In the genomic region with DNA sequence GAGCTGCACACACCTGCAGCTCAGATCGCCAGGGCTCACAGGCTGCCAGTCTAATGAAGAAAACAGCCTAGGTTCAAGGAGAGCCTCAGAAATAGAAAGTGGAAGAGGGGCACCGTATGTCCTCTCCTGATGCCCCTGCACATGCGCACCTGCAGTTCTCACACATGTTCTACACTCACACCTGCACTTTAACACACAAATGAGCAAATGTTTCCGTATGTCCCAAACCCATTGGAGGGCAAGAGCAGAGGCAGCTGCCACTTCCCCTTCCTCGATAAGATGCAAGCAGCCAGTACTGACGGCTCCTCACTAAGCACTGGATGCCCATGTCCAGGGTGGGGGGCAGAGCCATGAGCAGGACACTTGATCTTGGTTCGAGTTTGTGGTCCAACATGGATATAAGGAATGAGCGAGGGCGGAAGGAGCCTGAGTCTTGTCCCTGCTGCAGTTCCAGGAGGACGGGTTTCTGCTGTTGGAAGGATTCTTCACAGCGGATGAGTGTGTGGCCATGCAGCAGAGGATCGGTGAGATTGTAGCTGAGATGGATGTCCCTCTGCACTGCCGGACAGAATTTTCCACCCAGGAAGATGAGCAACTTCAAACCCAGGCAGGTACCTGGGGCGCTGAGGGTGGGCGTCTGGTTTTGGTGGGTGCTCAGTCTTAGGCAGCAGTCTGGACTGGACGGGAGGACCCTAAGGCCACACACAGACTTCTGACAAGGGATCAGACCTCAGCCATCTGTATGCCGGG, we compare ENCODE assay signal across 12 mouse cellular contexts. TPM values are rescaled to one million over a fixed set of nuclear protein-coding genes. Genes with fewer than 3 reads are reported as not detected.
DNase-seq lines count a peak whose midpoint lies in the region; ATAC-seq and TF ChIP-seq lines count a peak whose summit lies in the region.
"Had no signal": no experiment of that assay in that cellular context is flagged by ENCODE, and none has a peak within 500 bp of the region (broad histone marks: within the 10 kb centered on the region; RNA-seq: fewer than 3 reads in every experiment).

No protein-coding gene starts in this region.

- H3K27me3 ChIP-seq in hindbrain, postnatal 0 days (ENCODE audit: insufficient read depth, low read length) = no peaks in the 10 kb centered on the region
- H3K27me3 ChIP-seq in hindbrain, embryonic 14.5 days (ENCODE audit: control insufficient read depth, insufficient read depth, low read length) = no peaks in the 10 kb centered on the region
- H3K27me3 ChIP-seq in midbrain, postnatal 0 days (ENCODE audit: insufficient read depth, low read length) = no peaks in the 10 kb centered on the region
- no peaks in the 10 kb centered on the region for H3K27me3 ChIP-seq in midbrain, embryonic 15.5 days (replicated peaks)
- no peaks in the 10 kb centered on the region for H3K27me3 ChIP-seq in heart, postnatal 0 days (ENCODE audit: control insufficient read depth, insufficient read depth, low read length)
- H3K27me3 ChIP-seq in stomach, embryonic 15.5 days (replicated peaks) = no peaks in the 10 kb centered on the region
- H3K27me3 ChIP-seq in thymus, adult 2 months (ENCODE audit: control insufficient read depth, insufficient read depth, low read length) = no peaks in the 10 kb centered on the region

- no peak for TF ChIP-seq POLR2A in thymus, adult 2 months (IDR thresholded peaks at IDR 0.05; ENCODE audit: control insufficient read depth, extremely low read depth, insufficient read depth, low read length, poor library complexity)

- no peaks in the 10 kb centered on the region for H3K9me3 ChIP-seq in hindbrain, postnatal 0 days (ENCODE audit: low read length)
- no peaks in the 10 kb centered on the region for H3K9me3 ChIP-seq in hindbrain, embryonic 14.5 days (ENCODE audit: control insufficient read depth, low read length)
- H3K9me3 ChIP-seq in midbrain, postnatal 0 days (ENCODE audit: low read length) = no peaks in the 10 kb centered on the region
- no peaks in the 10 kb centered on the region for H3K9me3 ChIP-seq in midbrain, embryonic 15.5 days
- no peaks in the 10 kb centered on the region for H3K9me3 ChIP-seq in heart, postnatal 0 days (replicated peaks; ENCODE audit: control insufficient read depth, low read length)
- no peaks in the 10 kb centered on the region for H3K9me3 ChIP-seq in stomach, embryonic 15.5 days
- H3K9me3 ChIP-seq: G1E had no signal

- peaks cover 14% of the 10 kb centered on the region for H3K4me1 ChIP-seq in hindbrain, postnatal 0 days (ENCODE audit: insufficient read depth, low read length)
- H3K4me1 ChIP-seq in hindbrain, embryonic 14.5 days (replicated peaks; ENCODE audit: control insufficient read depth, insufficient read depth, low read length) = peaks cover 17% of the 10 kb centered on the region
- peaks cover 3% of the 10 kb centered on the region; the same call in 1 of the 2 replicates for H3K4me1 ChIP-seq in midbrain, postnatal 0 days (ENCODE audit: insufficient read depth, low read length)
- peaks cover 16% of the 10 kb centered on the region for H3K4me1 ChIP-seq in midbrain, embryonic 15.5 days
- H3K4me1 ChIP-seq in heart, postnatal 0 days (ENCODE audit: control insufficient read depth, insufficient read depth) = peaks cover 35% of the 10 kb centered on the region
- H3K4me1 ChIP-seq in stomach, embryonic 15.5 days = peaks cover 32% of the 10 kb centered on the region
- peaks cover 5% of the 10 kb centered on the region; the same call in 1 of the 2 replicates for H3K4me1 ChIP-seq in thymus, adult 2 months (replicated peaks; ENCODE audit: control insufficient read depth, insufficient read depth, low read length)

- H3K4me3 ChIP-seq in hindbrain, postnatal 0 days (ENCODE audit: low read length) = no peak overlapping the region
- H3K4me3 ChIP-seq in hindbrain, embryonic 14.5 days (replicated peaks; ENCODE audit: low read length) = no peak overlapping the region
- no peak overlapping the region for H3K4me3 ChIP-seq in midbrain, postnatal 0 days (ENCODE audit: low read depth, low read length)
- no peak overlapping the region for H3K4me3 ChIP-seq in midbrain, embryonic 15.5 days
- H3K4me3 ChIP-seq in heart, postnatal 0 days (ENCODE audit: low read depth, low read length) = no peak overlapping the region
- H3K4me3 ChIP-seq in stomach, embryonic 15.5 days (replicated peaks) = no peak overlapping the region
- H3K4me3 ChIP-seq in thymus, adult 2 months (ENCODE audit: control insufficient read depth, insufficient read depth, low read length) = no peak overlapping the region

- no peak overlapping the region for H3K4me2 ChIP-seq in hindbrain, postnatal 0 days (ENCODE audit: low read depth, low read length)
- H3K4me2 ChIP-seq in hindbrain, embryonic 14.5 days (replicated peaks) = no peak overlapping the region
- no peak overlapping the region for H3K4me2 ChIP-seq in midbrain, postnatal 0 days (ENCODE audit: low read depth, low read length, poor library complexity, severe bottlenecking)
- no peak overlapping the region for H3K4me2 ChIP-seq in midbrain, embryonic 15.5 days
- no peak overlapping the region for H3K4me2 ChIP-seq in heart, postnatal 0 days (ENCODE audit: low read depth, low read length)
- 0 out of 2 replicates have a peak overlapping the region, but pooled peaks have one; percentile 9 for H3K4me2 ChIP-seq in stomach, embryonic 15.5 days

- 90% methylated on average over 17 of the region's 17 CpGs for WGBS in hindbrain, postnatal 0 days
- 92% methylated on average over 17 of the region's 17 CpGs for WGBS in hindbrain, embryonic 14.5 days
- WGBS in midbrain, postnatal 0 days = 90% methylated on average over 17 of the region's 17 CpGs
- WGBS in midbrain, embryonic 15.5 days = 92% methylated on average over 17 of the region's 17 CpGs
- WGBS in heart, postnatal 0 days = 82% methylated on average over 17 of the region's 17 CpGs
- 83% methylated on average over 17 of the region's 17 CpGs for WGBS in stomach, embryonic 15.5 days
- 74% methylated on average over 17 of the region's 17 CpGs for WGBS in thymus, adult 2 months

- no peak for TF ChIP-seq CTCF in hindbrain, postnatal 0 days (IDR thresholded peaks at IDR 0.05; ENCODE audit: low read depth)
- no peak for TF ChIP-seq CTCF in midbrain, postnatal 0 days (IDR thresholded peaks at IDR 0.05)
- no peak for TF ChIP-seq CTCF in heart, postnatal 0 days (IDR thresholded peaks at IDR 0.05; ENCODE audit: low read depth)
- no peak for TF ChIP-seq CTCF in thymus, adult 2 months (IDR thresholded peaks at IDR 0.05; ENCODE audit: borderline replicate concordance, control insufficient read depth, extremely low read depth, insufficient read depth, low read length, poor library complexity)

- no peak for DNase-seq in hindbrain, postnatal 0 days (ENCODE audit: low spot score)
- DNase-seq in hindbrain, embryonic 14.5 days (ENCODE audit: low spot score) = no peak
- DNase-seq in midbrain, postnatal 0 days (ENCODE audit: low spot score) = no peak
- no peak for DNase-seq in heart, postnatal 0 days (ENCODE audit: low spot score)
- DNase-seq in adrenal gland, postnatal 14 days = no peak
- no peak for DNase-seq in thymus, adult 2 months

- H3K27ac ChIP-seq in hindbrain, postnatal 0 days = peak overlapping the region; percentile 66
- H3K27ac ChIP-seq in hindbrain, embryonic 14.5 days = no peak overlapping the region
- 0 out of 2 replicates have a peak overlapping the region, but pooled peaks have one; percentile 14 for H3K27ac ChIP-seq in midbrain, postnatal 0 days (ENCODE audit: low read depth, low read length)
- no peak overlapping the region for H3K27ac ChIP-seq in midbrain, embryonic 15.5 days
- H3K27ac ChIP-seq in heart, postnatal 0 days (ENCODE audit: low read depth) = peak overlapping the region; percentile 64
- H3K27ac ChIP-seq in stomach, embryonic 15.5 days = peak overlapping the region; percentile 71
- no peak overlapping the region for H3K27ac ChIP-seq in thymus, adult 2 months (ENCODE audit: control insufficient read depth, insufficient read depth, low read length)
- H3K27ac ChIP-seq: liver, embryonic 14.5 days had no signal

- TF ChIP-seq EP300 in heart, postnatal 0 days (IDR thresholded peaks at IDR 0.05; ENCODE audit: low read depth) = no peak

- no peak for ATAC-seq in hindbrain, postnatal 0 days
- ATAC-seq in hindbrain, embryonic 14.5 days (ENCODE audit: low FRiP score) = no peak
- no peak for ATAC-seq in midbrain, postnatal 0 days (ENCODE audit: low FRiP score)
- ATAC-seq in midbrain, embryonic 15.5 days (replicated peaks) = no peak
- no peak for ATAC-seq in heart, postnatal 0 days (ENCODE audit: insufficient read depth, low read depth)
- no peak for ATAC-seq in stomach, embryonic 15.5 days (ENCODE audit: insufficient read depth, low FRiP score, low read depth)

- peaks cover 3% of the 10 kb centered on the region; the same call in 1 of the 2 replicates for H3K36me3 ChIP-seq in hindbrain, postnatal 0 days (ENCODE audit: insufficient read depth, low read length)
- H3K36me3 ChIP-seq in hindbrain, embryonic 14.5 days (replicated peaks; ENCODE audit: control insufficient read depth, insufficient read depth) = peaks cover 8% of the 10 kb centered on the region
- peaks cover 16% of the 10 kb centered on the region; the same call in 1 of the 2 replicates for H3K36me3 ChIP-seq in midbrain, postnatal 0 days (ENCODE audit: insufficient read depth, low read length)
- H3K36me3 ChIP-seq in midbrain, embryonic 15.5 days (replicated peaks) = peaks cover under 1% of the 10 kb centered on the region; the same call in 1 of the 2 replicates
- H3K36me3 ChIP-seq in heart, postnatal 0 days (replicated peaks; ENCODE audit: control insufficient read depth, insufficient read depth, low read length) = 0 out of 2 replicates have a peak, but pooled peaks cover 3% of the 10 kb centered on the region
- H3K36me3 ChIP-seq in stomach, embryonic 15.5 days = no peaks in the 10 kb centered on the region
- peaks cover 2% of the 10 kb centered on the region for H3K36me3 ChIP-seq in thymus, adult 2 months (ENCODE audit: control insufficient read depth, insufficient read depth, low read length)

- no peak overlapping the region for H3K9ac ChIP-seq in hindbrain, postnatal 0 days (replicated peaks; ENCODE audit: low read length)
- H3K9ac ChIP-seq in hindbrain, embryonic 14.5 days = no peak overlapping the region
- no peak overlapping the region for H3K9ac ChIP-seq in midbrain, postnatal 0 days (replicated peaks; ENCODE audit: low read length, poor library complexity, severe bottlenecking)
- H3K9ac ChIP-seq in midbrain, embryonic 15.5 days = no peak overlapping the region
- H3K9ac ChIP-seq in heart, postnatal 0 days (replicated peaks; ENCODE audit: low read depth, low read length) = no peak overlapping the region
- H3K9ac ChIP-seq in stomach, embryonic 15.5 days = no peak overlapping the region
- H3K9ac ChIP-seq: liver, embryonic 14.5 days had no signal

RNA-seq across cellular contexts. Expression of a gene that starts 3.4 kb away (rescaled TPM):
- total RNA-seq in hindbrain, postnatal 0 days (2014; rRNA removed) = 5.6 and 8.9 TPM in 2 replicates
- 6.2 and 7.4 TPM in 2 replicates for polyA plus RNA-seq in hindbrain, postnatal 0 days (2015; fragmentation: Nextera tagmentation; extraction: Ambion mirVana)
- polyA plus RNA-seq in hindbrain, embryonic 14.5 days (2014; fragmentation: Nextera tagmentation; extraction: Ambion mirVana) = 5.9 and 6.9 TPM in 2 replicates
- 7.2 and 9.0 TPM in 2 replicates for total RNA-seq in midbrain, postnatal 0 days (2014; rRNA removed)
- 3.9 and 4.4 TPM in 2 replicates for polyA plus RNA-seq in midbrain, postnatal 0 days (2015; fragmentation: Nextera tagmentation; extraction: Ambion mirVana)
- polyA plus RNA-seq in midbrain, embryonic 15.5 days (2015; fragmentation: Nextera tagmentation; extraction: Ambion mirVana) = 7.0 and 7.3 TPM in 2 replicates
- total RNA-seq in heart, postnatal 0 days (2014; rRNA removed; ENCODE audit: low replicate concordance) = 12.9 and 47.1 TPM in 2 replicates
- 14.7 and 15.9 TPM in 2 replicates for polyA plus RNA-seq in heart, postnatal 0 days (2015; fragmentation: Nextera tagmentation; extraction: Ambion mirVana)
- polyA plus RNA-seq in stomach, embryonic 15.5 days (2015; fragmentation: Nextera tagmentation; extraction: Ambion mirVana) = 13.1 and 14.2 TPM in 2 replicates
- 19.8 and 20.4 TPM in 2 replicates for total RNA-seq in adrenal gland, postnatal 14 days (2021)
- 10.7 and 18.1 TPM in 2 replicates for polyA plus RNA-seq in thymus, adult 2 months (2012; rRNA removed)

RNA-seq across cellular contexts. Expression of a gene that starts 11.4 kb away (rescaled TPM):
- total RNA-seq in hindbrain, postnatal 0 days (2014; rRNA removed) = not detected in 2 replicates
- polyA plus RNA-seq in hindbrain, postnatal 0 days (2015; fragmentation: Nextera tagmentation; extraction: Ambion mirVana) = not detected in 2 replicates
- polyA plus RNA-seq in hindbrain, embryonic 14.5 days (2014; fragmentation: Nextera tagmentation; extraction: Ambion mirVana) = not detected in 2 replicates
- not detected in 2 replicates for total RNA-seq in midbrain, postnatal 0 days (2014; rRNA removed)
- polyA plus RNA-seq in midbrain, postnatal 0 days (2015; fragmentation: Nextera tagmentation; extraction: Ambion mirVana) = not detected in 2 replicates
- not detected in 2 replicates for polyA plus RNA-seq in midbrain, embryonic 15.5 days (2015; fragmentation: Nextera tagmentation; extraction: Ambion mirVana)
- not detected in 2 replicates for total RNA-seq in heart, postnatal 0 days (2014; rRNA removed; ENCODE audit: low replicate concordance)
- polyA plus RNA-seq in heart, postnatal 0 days (2015; fragmentation: Nextera tagmentation; extraction: Ambion mirVana) = not detected in 2 replicates
- not detected in 2 replicates for polyA plus RNA-seq in stomach, embryonic 15.5 days (2015; fragmentation: Nextera tagmentation; extraction: Ambion mirVana)
- not detected in 2 replicates for total RNA-seq in adrenal gland, postnatal 14 days (2021)
- polyA plus RNA-seq in thymus, adult 2 months (2012; rRNA removed) = not detected in 2 replicates
- total RNA-seq: G1E; hematopoietic stem cell, adult 5-6 weeks had no signal
- polyA plus RNA-seq: embryonic facial prominence, embryonic 11.5 days; G1E; liver, embryonic 14.5 days had no signal

RNA-seq across cellular contexts. Expression of a gene that starts 16.7 kb away (rescaled TPM):
- 43.7 and 50.4 TPM in 2 replicates for total RNA-seq in hindbrain, postnatal 0 days (2014; rRNA removed)
- 42.1 and 43.5 TPM in 2 replicates for polyA plus RNA-seq in hindbrain, postnatal 0 days (2015; fragmentation: Nextera tagmentation; extraction: Ambion mirVana)
- 37.1 and 39.2 TPM in 2 replicates for polyA plus RNA-seq in hindbrain, embryonic 14.5 days (2014; fragmentation: Nextera tagmentation; extraction: Ambion mirVana)
- total RNA-seq in midbrain, postnatal 0 days (2014; rRNA removed) = 35.4 and 44.7 TPM in 2 replicates
- 38.7 and 42.9 TPM in 2 replicates for polyA plus RNA-seq in midbrain, postnatal 0 days (2015; fragmentation: Nextera tagmentation; extraction: Ambion mirVana)
- 40.7 TPM in 2 replicates for polyA plus RNA-seq in midbrain, embryonic 15.5 days (2015; fragmentation: Nextera tagmentation; extraction: Ambion mirVana)
- total RNA-seq in heart, postnatal 0 days (2014; rRNA removed; ENCODE audit: low replicate concordance) = 45.4 and 53.8 TPM in 2 replicates
- 27.2 and 32.8 TPM in 2 replicates for polyA plus RNA-seq in heart, postnatal 0 days (2015; fragmentation: Nextera tagmentation; extraction: Ambion mirVana)
- polyA plus RNA-seq in stomach, embryonic 15.5 days (2015; fragmentation: Nextera tagmentation; extraction: Ambion mirVana) = 33.2 and 33.3 TPM in 2 replicates
- total RNA-seq in adrenal gland, postnatal 14 days (2021) = 46.2 and 48.1 TPM in 2 replicates
- 20.0 and 22.1 TPM in 2 replicates for polyA plus RNA-seq in thymus, adult 2 months (2012; rRNA removed)

RNA-seq across cellular contexts. Expression of a gene that starts 16.8 kb away (rescaled TPM):
- total RNA-seq in hindbrain, postnatal 0 days (2014; rRNA removed) = 32.6 and 51.0 TPM in 2 replicates
- 11.9 and 12.6 TPM in 2 replicates for polyA plus RNA-seq in hindbrain, postnatal 0 days (2015; fragmentation: Nextera tagmentation; extraction: Ambion mirVana)
- polyA plus RNA-seq in hindbrain, embryonic 14.5 days (2014; fragmentation: Nextera tagmentation; extraction: Ambion mirVana) = 19.5 and 24.8 TPM in 2 replicates
- total RNA-seq in midbrain, postnatal 0 days (2014; rRNA removed) = 29.5 and 33.4 TPM in 2 replicates
- polyA plus RNA-seq in midbrain, postnatal 0 days (2015; fragmentation: Nextera tagmentation; extraction: Ambion mirVana) = 12.2 and 15.7 TPM in 2 replicates
- polyA plus RNA-seq in midbrain, embryonic 15.5 days (2015; fragmentation: Nextera tagmentation; extraction: Ambion mirVana) = 22.6 and 22.7 TPM in 2 replicates
- total RNA-seq in heart, postnatal 0 days (2014; rRNA removed; ENCODE audit: low replicate concordance) = 24.6 and 32.3 TPM in 2 replicates
- 10.5 and 11.0 TPM in 2 replicates for polyA plus RNA-seq in heart, postnatal 0 days (2015; fragmentation: Nextera tagmentation; extraction: Ambion mirVana)
- polyA plus RNA-seq in stomach, embryonic 15.5 days (2015; fragmentation: Nextera tagmentation; extraction: Ambion mirVana) = 22.4 and 29.7 TPM in 2 replicates
- 38.2 and 40.5 TPM in 2 replicates for total RNA-seq in adrenal gland, postnatal 14 days (2021)
- polyA plus RNA-seq in thymus, adult 2 months (2012; rRNA removed) = 77.4 and 107 TPM in 2 replicates

RNA-seq across cellular contexts. Expression of a gene that starts 29.0 kb away (rescaled TPM):
- 6.8 and 15.1 TPM in 2 replicates for total RNA-seq in hindbrain, postnatal 0 days (2014; rRNA removed)
- polyA plus RNA-seq in hindbrain, postnatal 0 days (2015; fragmentation: Nextera tagmentation; extraction: Ambion mirVana) = 0.25 and 0.31 TPM in 2 replicates
- 0.07 and 0.17 TPM in 2 replicates for polyA plus RNA-seq in hindbrain, embryonic 14.5 days (2014; fragmentation: Nextera tagmentation; extraction: Ambion mirVana)
- 3.4 and 6.0 TPM in 2 replicates for total RNA-seq in midbrain, postnatal 0 days (2014; rRNA removed)
- polyA plus RNA-seq in midbrain, postnatal 0 days (2015; fragmentation: Nextera tagmentation; extraction: Ambion mirVana) = 0.09 and 0.11 TPM in 2 replicates
- 0.31 and 0.38 TPM in 2 replicates for polyA plus RNA-seq in midbrain, embryonic 15.5 days (2015; fragmentation: Nextera tagmentation; extraction: Ambion mirVana)
- total RNA-seq in heart, postnatal 0 days (2014; rRNA removed; ENCODE audit: low replicate concordance) = 13.9 TPM in 1 of 2 replicates, not detected in the other
- 0.10 and 0.12 TPM in 2 replicates for polyA plus RNA-seq in heart, postnatal 0 days (2015; fragmentation: Nextera tagmentation; extraction: Ambion mirVana)
- polyA plus RNA-seq in stomach, embryonic 15.5 days (2015; fragmentation: Nextera tagmentation; extraction: Ambion mirVana) = 0.22 and 0.35 TPM in 2 replicates
- 0.63 and 1.7 TPM in 2 replicates for total RNA-seq in adrenal gland, postnatal 14 days (2021)
- polyA plus RNA-seq in thymus, adult 2 months (2012; rRNA removed) = 14.8 and 15.5 TPM in 2 replicates

Comparison
In these comparisons a context has a peak if more than half of its experiments do, and no peak if none do; other contexts are left out.
1. H3K27ac ChIP-seq: peak in hindbrain, postnatal 0 days (single experiment), midbrain, postnatal 0 days (single experiment), heart, postnatal 0 days (single experiment) and stomach, embryonic 15.5 days (single experiment); none in hindbrain, embryonic 14.5 days (single experiment), midbrain, embryonic 15.5 days (single experiment) and thymus, adult 2 months (single experiment).